Mouse (Mus musculus): ENCODE measurements around the gene Camk1. TPM values are rescaled to one million over a fixed set of nuclear protein-coding genes. Genes with fewer than 3 reads are reported as not detected.
A peak's percentile ranks its signal among the peaks of the same experiment; 100 is the strongest.
"Not testable (repeated sequence)": the region's sequence is repeated elsewhere in the genome, so short reads cannot be mapped to it uniquely, and the experiment has no call there.

Camk1 gene
- total RNA-seq, 2 experiments from 2014 or later = 49.3 to 50.2 TPM

DNA sequence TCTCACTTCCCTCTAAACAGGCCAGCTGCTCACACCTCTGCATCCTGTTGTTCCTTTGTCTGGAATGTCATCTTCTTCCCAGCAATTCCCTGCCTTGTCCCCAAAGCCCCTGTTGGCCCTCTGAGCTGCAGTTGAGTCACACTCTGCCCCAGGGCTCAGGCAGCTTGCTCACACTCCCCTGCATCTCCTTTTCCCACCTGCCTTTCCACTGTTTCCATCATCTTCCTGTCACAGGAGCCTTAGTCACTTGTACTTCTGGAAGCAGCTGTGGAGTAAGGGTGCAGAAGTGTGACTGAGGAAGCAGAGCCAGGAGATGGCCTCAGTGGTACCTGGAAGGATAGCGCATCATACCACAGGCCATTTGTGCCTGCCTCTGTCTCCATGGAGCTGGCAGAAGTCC, 18.5 kb upstream of the Camk1 start:
- DNase-seq (ENCODE audit: low spot score in 2 of 2) = no peak

DNA sequence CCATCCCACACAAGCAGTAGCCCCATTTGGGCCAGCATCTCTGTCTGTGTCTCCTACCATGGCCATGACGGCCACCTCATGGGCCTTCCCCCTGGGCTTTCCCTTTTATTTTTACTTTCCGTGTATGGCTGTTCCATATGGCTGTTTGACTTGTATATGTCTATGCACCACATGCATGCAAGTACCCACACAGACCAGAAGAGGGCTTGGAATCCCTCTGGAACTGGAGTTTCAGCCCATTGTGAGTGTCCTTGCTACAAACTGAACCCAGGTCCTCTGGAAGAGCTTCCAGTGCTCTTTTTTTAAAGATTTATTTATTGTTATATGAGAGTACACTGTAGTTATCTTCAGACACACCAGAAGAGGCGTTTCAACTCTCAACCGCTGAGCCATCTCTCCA, 17.7 kb upstream of the Camk1 start:
- DNase-seq (ENCODE audit: low spot score in 2 of 2) = no peak

DNA sequence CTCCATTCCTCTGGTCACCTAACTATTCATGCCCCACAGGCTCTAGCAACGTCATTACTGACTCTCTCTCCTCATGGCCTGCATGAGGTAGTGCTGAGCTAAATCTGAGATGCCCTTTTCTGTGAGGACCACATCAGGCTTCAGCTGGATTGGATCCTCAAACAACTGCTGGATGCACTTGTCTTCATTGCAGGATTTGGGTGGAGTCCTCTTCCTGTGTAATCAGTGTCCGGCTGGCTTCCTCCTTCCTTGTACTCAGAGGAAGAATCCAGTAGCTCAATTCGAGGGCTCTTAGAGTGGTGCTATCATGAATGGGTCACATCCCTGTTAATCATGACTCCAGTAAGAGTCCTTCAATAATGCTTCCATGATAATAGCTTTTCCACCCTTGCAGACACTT, 9.9 kb upstream of the Camk1 start:
- no peak for DNase-seq (ENCODE audit: low spot score in 2 of 2)

DNA sequence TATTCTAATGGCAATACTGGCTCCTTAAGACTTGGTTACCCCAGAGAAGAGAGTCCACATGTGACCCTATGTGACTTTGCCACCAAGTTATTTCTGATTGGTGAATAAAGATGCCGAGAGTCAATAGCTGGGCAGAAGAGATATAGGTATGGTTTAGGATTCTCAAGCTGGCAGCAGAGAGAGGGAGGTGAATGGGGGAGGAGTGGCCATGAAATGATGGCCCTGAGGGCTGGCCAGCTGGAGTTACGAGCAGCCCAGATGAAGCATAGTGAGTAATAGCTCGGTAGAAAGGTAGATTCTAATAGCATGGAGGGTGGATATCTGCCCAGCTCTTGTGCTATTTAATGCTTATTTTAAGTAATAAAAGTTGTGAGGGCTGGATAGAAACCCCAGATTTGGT, 9.0 kb upstream of the Camk1 start:
- DNase-seq (ENCODE audit: low spot score in 2 of 2) = no peak

DNA sequence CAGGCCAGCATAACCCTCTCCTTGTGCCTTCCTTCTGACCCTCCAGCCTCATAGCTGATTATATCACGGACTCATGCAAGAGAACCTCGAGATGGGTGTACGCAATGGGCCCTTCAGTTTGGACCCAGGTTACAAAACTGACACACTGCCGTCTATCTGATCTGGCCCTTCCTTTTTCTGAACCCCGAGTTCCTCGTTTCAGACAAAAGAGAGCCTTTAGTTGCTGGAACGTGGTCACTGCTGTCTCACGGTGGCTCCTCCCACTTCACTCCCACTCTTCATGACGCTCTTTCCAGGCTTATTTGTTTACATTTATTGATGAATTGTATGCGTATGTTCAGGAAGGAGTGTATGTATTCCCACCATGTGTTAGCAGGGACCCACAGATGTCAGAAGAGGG, 7.9 kb upstream of the Camk1 start:
- DNase-seq (ENCODE audit: low spot score in 2 of 2) = no peak

DNA sequence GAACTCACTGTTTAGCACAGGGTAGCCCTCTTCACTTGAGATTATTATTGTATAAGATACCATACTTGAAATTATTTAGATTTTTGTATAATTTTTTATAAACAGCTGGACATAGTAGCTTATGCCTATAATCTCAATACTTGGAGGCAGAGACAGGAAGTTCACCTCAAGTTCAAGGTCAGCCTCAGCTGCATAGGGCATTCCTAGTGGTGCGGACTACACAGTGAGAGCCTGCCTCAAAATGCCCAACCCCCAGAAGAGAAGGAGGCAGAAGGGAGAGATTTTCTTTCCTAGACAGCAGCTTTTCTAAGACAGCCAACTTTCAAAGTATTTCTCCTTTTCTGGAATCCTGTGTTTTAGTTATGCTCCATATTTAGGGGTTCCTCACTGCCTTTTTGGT, 7.4 kb upstream of the Camk1 start:
- no peak for DNase-seq (ENCODE audit: low spot score in 2 of 2)

DNA sequence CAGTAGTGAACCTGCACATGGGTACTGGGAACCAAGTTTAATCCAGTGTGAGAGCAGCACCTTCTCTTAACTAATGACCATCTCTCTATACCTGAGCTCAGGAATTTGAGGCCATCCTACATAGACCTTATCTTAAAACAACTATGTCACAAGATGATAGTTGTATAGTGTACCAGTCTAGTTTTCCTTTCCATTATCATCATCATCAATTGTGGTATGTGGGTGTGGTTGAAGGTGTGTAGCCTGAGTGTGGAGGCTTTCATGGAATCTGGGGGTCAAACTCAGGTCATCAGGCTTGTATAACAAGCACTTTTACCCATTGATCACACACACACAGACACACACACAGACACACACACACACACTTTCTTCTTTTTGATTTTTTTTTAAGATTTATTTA, 6.8 kb upstream of the Camk1 start:
- no peak for DNase-seq (ENCODE audit: low spot score in 2 of 2)

DNA sequence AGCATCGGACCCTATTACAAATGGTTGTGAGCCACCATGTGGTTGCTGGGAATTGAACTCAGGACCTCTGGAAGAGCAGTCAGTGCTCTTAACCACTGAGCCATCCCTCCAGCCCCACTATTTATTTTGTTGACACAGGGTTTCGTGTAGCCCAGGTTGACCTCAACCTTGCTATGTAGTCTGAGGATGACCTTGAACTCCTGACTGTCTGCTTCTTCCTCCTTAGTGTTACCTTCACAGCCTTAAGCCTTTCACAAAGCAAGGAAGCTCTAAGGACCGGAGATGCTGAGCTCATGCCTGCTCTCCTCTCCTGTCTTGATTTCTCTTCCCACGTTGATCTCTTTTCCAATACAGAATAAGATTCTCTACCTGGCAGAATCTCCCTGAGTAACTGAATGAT, 3.1 kb upstream of the Camk1 start:
- no peak for DNase-seq (ENCODE audit: low spot score in 2 of 2)

DNA sequence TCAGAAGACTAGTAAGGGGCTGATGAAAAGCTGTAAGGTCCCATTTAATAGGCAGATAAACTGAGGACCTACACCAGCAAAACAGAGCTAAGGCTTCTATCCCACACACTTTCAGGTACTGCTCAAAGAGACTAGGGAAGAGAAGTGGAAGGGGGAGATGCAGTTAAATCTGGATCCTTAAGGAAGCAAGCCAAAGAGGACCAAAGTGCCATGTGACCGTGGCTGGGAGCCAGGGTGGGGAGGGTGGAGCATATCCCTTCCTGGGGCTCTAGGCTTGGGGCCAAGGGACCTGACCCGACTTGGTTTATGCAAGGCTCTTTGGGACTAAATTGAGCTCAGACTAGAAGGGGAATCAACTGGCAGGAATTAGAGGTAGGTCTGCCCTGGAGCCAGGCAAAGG, 537 bp upstream of the Camk1 start:
- no peak for DNase-seq (ENCODE audit: low spot score in 2 of 2)

DNA sequence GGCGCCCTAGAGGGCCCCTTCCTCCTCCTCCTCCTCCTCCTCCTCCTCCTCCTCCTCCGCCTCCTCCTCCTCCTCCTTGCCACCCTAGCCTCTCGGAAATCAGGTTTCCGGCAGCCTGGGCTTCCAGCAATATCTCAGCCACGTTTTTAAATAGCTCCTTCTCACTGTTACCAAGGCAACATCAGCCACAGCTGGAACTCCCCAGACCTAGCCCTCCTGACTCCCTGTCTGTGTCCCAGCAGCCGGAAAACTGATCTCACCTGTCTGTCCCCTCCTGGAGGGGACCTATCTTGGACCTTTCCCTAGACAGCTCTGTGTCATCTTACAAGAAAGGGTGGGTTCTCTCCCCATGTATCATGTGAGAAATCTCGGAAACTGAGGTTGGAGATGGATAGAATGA, 1.5 kb downstream of the Camk1 start:
- no peak for DNase-seq (ENCODE audit: low spot score in 2 of 2)

DNA sequence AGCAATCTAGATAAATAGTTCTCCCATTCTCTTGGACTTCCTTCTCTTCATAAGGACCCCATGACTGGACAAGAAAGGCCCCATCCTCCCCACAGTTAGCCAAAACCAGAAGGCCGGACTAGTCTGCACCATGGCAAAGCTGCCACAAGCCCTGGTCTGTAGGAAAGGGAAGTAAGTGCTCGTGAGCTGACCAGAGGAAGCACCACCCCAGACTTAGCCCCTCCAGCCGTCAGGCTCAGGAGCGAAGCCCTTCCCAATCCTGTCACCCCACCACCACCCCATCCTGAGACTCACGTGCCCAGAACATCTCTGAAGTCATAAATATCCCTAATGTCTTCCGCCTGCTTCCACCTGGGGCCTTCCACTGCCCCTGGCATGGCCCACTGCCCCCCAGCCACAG, 2.2 kb downstream of the Camk1 start:
- no peak for DNase-seq (ENCODE audit: low spot score in 2 of 2)

DNA sequence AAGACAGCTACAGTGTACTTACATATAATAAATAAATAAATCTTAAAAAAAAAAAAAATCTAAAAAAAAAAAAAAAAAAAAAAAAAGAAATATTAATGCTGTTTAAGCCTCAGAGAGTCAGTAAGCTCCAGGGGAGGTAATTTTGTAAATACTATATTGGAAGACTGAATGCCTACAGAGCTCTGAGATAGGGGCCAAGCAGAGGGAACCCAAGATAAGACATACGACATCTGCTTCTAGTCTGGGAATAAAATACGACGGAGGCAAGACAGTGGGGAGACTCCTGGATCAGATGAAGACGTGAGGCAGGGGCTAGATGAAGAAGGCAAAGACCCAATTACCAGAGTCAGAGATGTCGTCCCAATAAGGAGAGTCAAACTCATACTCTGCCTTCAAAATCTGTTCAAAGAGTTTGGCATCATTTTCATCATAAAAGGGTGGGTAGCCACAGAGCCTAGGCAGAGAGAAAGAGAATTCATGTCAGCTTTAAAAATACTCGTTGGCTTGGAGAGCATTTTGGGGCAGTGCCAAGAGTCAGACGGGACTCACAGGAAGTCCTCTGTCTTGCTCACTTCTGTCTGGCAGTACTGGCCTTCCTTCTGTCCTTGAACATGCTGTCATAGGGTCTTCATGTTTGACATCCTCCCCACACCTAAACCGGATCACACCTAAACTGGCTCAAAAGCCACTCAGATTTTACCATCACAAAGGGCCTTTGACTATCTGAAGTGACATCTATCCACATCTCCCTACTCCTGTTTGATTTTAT, 6.7 kb downstream of the Camk1 start:
- no peak for DNase-seq (ENCODE audit: low spot score in 2 of 2)

DNA sequence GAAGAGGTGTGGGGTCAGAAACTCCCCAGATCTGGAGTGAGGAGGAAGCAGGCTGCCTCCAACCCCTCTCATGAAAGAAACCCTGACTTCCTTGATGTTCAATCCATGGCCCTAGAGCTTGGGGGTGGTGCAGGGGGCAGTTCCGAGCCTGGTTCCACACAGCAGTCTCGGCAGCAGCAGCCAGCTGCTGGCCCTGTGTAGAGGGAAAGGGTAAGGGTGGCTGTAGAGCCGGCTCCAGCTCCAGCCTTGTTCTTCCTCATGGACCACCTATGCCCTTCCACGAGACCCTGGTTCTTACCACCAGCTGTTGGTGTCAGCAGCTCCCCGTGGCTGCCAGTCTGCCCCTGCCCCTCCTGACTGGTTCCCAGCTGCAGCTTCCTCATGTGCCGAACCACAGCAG, 9.6 kb downstream of the Camk1 start:
- DNase-seq (ENCODE audit: low spot score in 2 of 2) = no peak

DNA sequence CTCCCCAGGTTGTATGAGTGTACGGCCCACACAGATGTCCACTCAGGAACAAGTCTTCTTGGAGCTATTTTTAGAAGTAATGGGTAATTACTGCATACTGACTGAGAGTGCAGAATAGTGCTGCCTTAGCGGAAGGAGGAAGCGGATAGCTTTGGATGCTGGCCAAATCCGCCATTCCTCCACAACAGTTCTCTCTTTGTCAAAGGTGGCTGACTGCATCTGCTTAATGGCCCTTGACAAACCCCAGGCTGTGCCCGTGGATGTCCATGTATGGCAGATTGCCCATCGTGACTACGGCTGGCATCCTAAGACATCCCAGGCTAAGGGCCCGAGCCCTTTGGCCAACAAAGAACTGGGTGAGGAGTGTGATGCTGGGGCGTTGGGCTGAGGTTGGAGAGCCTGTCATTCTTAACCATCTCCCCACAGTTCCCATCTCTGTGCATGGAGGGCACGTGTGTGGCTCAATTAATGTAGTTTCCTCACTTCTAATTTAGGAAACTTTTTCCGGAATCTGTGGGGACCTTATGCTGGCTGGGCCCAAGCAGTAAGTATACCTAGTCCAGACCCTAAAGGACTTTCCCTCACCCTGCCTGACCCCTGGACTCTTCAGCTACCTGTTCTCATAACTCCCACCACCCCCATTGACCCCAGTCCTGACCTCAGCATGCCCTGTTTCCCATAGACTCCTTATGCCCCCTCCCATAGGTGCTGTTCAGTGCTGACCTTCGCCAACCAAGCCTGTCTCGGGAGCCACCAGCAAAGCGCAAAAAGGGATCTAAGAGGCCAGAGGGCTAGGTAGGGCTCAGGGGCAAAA, 10.4 kb downstream of the Camk1 start:
- peak in 1 of 2 experiments; percentile 65 for DNase-seq (ENCODE audit: low spot score in 2 of 2)

DNA sequence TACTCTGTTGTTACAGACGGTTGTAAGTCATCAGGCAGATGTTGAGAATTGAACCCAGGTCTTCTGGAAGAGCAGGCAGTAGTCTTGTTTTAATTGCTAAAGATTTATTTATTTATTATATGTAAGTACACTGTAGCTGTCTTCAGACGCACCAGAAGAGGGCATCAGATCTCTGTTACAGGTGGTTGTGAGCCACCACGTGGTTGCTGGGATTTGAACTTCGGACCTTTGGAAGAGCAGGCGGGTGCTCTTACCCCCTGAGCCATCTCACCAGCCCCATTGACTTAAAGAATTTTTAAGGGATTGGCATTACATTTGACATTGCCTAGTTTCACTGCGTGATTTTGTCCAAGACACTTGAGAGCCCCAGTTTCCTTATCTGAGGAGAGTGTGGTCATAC, 11.1 kb downstream of the Camk1 start:
- not testable (repeated sequence) for DNase-seq (ENCODE audit: low spot score in 2 of 2)

DNA sequence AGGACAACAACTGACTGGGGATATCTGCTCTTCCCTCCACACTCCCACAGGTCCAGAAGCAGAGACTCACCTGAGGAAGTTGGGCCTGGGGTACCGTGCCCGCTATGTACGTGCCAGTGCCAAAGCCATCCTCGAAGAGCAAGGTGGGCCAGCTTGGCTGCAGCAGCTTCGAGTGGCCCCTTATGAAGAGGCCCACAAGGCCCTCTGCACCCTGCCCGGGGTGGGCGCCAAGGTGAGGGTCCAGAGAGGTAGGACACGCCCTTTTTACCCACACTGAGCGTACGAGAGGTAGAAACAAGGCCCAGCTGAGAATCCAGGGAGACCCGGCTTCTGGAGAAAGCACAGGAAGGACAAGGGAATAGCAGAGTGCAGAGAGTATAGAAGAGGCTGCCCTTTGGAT, 12.1 kb downstream of the Camk1 start:
- no peak for DNase-seq (ENCODE audit: low spot score in 2 of 2)

DNA sequence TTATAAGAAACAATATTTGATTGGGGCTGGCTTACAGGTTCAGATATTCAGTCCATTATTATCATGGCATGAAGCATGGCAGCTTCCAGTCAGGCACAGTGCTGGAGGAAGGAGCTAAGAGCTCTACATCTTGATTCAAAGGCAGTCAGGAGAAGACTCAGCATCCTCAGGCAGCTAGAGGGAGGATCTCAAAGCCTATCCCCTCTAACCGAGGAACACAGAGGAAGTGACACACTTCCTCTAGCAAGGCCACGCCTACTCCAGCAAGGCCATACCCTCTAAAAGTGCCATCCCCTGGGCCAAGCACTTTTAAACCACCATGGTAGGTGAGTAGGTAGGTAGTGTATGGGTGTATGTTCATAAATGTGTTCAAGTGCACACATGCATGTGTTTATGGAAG, 13.2 kb downstream of the Camk1 start:
- no peak for DNase-seq (ENCODE audit: low spot score in 2 of 2)

DNA sequence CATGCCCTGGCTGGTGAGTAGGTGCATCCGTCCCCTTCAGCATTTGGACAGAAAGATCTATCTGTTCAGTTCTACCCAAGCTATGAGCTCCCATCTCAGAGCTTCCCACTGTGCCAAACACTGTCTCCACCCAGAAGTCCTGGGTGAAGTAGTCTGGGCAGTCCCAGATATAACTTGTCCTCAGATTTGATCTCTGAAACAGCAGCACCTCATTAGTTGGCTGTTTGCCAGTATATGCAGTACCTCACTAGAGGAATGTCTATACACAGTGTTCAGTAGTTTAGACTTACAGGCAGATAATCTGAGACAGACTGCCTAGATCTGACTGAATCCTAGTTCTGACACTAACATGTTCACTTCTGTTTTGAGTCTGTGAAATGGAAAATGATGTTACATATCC, 14.4 kb downstream of the Camk1 start:
- no peak for DNase-seq (ENCODE audit: low spot score in 2 of 2)

DNA sequence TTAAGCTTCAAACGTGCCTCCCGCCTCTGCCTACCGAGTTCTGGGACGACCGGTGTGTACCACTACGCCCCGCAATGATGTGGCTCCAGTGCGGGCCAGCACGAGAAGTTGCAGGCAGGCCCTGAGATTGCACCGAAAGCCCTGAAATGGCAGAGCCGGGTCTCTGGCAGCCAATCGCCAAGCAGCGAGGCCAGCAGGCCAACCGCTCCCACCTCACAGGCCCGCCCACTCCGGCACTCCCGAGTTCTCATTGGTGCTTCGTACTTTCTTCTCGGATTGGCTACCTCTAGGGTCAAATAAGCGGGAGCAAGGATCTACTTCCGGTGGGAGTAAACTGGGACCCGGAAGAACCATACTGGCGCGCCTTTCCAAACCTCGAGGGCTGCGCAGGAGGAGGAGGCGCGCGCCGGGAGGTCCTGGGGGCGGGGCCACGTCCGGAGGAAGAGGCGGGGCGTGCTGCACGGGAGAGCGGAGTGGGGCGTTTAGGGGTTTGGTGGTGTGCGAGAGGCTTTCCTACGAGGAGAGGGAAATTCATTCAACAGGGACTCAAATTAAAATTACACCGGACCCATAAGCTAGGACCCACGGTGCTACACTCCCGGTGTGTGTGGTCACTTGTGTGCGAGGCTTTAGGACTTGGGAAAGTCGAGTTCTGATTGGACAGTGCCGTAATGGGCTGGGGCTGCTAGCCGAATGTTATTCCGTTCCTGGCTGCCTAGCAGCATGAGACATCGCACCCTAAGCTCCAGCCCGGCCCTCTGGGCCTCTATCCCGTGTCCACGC, 17.1 kb downstream of the Camk1 start, which contains the start of gene Ogg1:
Gene Ogg1 (plus strand): TSS at position 440 of the 783 bp plus-strand sequence.
- peak; percentile 96 to 99 for DNase-seq (ENCODE audit: low spot score in 2 of 2)

DNA sequence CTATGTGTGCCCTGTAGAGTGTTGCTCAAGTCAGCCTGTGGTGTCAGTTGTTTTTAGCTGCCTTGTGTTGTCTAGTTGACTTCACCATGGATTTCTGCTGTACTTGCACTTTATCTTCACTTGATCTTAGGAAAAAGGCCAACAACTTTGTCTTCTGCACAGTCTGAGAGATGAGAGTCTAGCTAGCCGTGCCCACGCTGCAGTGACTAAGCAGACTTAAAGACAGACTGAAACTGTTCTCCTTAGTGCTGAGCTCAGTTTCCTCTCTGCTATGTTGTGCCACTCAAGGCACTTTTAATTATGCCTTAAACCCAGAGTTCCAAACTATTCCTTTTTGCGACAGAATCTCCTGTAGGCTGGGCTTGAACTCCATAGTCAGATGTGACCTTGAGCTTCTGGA, 27.8 kb downstream of the Camk1 start:
- DNase-seq (ENCODE audit: low spot score in 2 of 2) = no peak

DNA sequence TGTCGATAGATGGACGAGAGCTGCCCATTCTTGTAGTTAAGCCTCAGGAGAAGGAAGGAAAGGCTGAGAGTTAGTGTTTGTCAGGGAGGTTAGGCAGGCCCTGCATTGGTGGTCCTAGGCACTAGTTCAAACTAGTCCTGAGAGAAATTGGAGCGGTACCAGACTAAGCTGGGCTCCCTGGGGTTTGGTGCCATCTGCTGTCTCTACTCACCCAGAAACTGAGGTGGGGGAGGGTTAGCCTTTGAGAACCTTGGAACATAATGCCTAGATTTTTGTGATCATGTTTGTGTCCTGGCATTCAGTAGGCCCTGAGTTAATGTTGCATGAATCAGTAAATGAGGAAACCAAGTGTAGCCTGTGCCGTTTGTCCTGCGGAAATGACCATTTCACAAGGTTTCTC, 35.6 kb downstream of the Camk1 start:
- peak; percentile 30 to 77 for DNase-seq (ENCODE audit: low spot score in 2 of 2)
